Mouse (Mus musculus): Measurements from ENCODE around the gene Atr. TPM values are rescaled to one million over a fixed set of nuclear protein-coding genes. Genes with fewer than 3 reads are reported as not detected.

Atr gene
- polyA plus RNA-seq, 1 experiment from 2014 or later: 23.8 TPM

DNA sequence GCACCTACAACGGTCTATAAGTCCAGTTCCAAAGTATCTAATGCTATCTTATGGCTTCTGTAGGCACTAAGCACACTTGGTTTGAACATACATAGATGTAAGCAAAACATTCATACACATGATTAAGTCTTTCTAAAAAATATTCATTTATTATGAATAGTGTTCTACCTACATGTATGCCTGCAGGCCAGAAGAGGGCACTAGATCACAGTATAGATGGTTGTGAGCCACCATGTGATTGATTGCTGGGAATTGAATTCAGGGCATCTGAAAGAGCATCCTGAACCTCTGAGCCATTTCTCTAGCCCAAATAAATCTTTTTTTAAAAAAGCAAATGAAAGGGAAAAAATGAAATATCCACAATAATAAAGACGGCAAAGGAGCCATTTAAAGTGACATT lies 134.9 kb downstream of the Atr start:
- no peaks in the 10 kb centered on the region for H3K9me3 ChIP-seq
- WGBS: 97% methylated on average over 2 of the region's 2 CpGs
- no peak overlapping the region for H3K4me3 ChIP-seq
- ATAC-seq (ENCODE audit: low FRiP score, low read depth): no peak
- no peak overlapping the region for H3K9ac ChIP-seq (replicated peaks)
- no peaks in the 10 kb centered on the region for H3K4me1 ChIP-seq
- no peak overlapping the region for H3K27ac ChIP-seq (replicated peaks)
- no peak overlapping the region for H3K4me2 ChIP-seq (replicated peaks)
- H3K27me3 ChIP-seq: no peaks in the 10 kb centered on the region
- peaks cover 56% of the 10 kb centered on the region for H3K36me3 ChIP-seq

Other genes starting within 250 kb of the Atr start
- gene Pcolce2, start 220.0 kb upstream of the Atr start, polyA plus RNA-seq (2016; fragmentation: Nextera tagmentation; extraction: Ambion mirVana): 2.1 and 2.5 TPM in 2 replicates
- gene Trpc1, start 107.2 kb upstream of the Atr start, polyA plus RNA-seq (2016; fragmentation: Nextera tagmentation; extraction: Ambion mirVana): 5.6 and 6.1 TPM in 2 replicates
- 3.2 and 3.8 TPM in 2 replicates for gene Pls1, start 12.3 kb upstream of the Atr start, polyA plus RNA-seq (2016; fragmentation: Nextera tagmentation; extraction: Ambion mirVana)
- 26.0 and 26.9 TPM in 2 replicates for gene Xrn1, start 97.2 kb downstream of the Atr start, polyA plus RNA-seq (2016; fragmentation: Nextera tagmentation; extraction: Ambion mirVana)

All from midbrain, embryonic 12.5 days (tissue).